Mouse (Mus musculus): Measurements from ENCODE around the gene Clybl. TPM values are rescaled to one million over a fixed set of nuclear protein-coding genes. Genes with fewer than 3 reads are reported as not detected.

Clybl gene
- polyA plus RNA-seq, 1 experiment from 2014 or later: 91.9 TPM

- 89% methylated on average over 5 of the region's 5 CpGs for WGBS
- H3K4me3 ChIP-seq (ENCODE audit: low read length): no peak overlapping the region
- H3K27me3 ChIP-seq (ENCODE audit: control insufficient read depth, insufficient read depth, low read length): peaks cover 7% of the 10 kb centered on the region
- no peaks in the 10 kb centered on the region for H3K9me3 ChIP-seq (replicated peaks; ENCODE audit: control insufficient read depth, low read length)
- no peak overlapping the region for H3K27ac ChIP-seq (ENCODE audit: low read length)
- no peak for ATAC-seq (replicated peaks; ENCODE audit: extremely low read depth, insufficient read depth, low FRiP score)
- no peak overlapping the region for H3K4me2 ChIP-seq (ENCODE audit: low read depth, low read length)
- no peaks in the 10 kb centered on the region for H3K4me1 ChIP-seq (ENCODE audit: control insufficient read depth, insufficient read depth, low read length)
- H3K36me3 ChIP-seq (ENCODE audit: control insufficient read depth, insufficient read depth): no peaks in the 10 kb centered on the region
- no peak overlapping the region for H3K9ac ChIP-seq (ENCODE audit: low read length)
Observed at GRCm38 (mm10) chr14:122399906-122400305, 218.4 kb downstream of the Clybl start.

GRCm38 (mm10) chr14:122401886-122402285, 220.4 kb downstream of the Clybl start:
- no peak for ATAC-seq (replicated peaks; ENCODE audit: extremely low read depth, insufficient read depth, low FRiP score)
- Histone ChIP-seq H3K4me3 (ENCODE audit: low read length) (no peak overlapping the region), H3K36me3 (ENCODE audit: control insufficient read depth, insufficient read depth) (no peaks in the 10 kb centered on the region), H3K27me3 (ENCODE audit: control insufficient read depth, insufficient read depth, low read length) (peaks cover 17% of the 10 kb centered on the region), H3K27ac (ENCODE audit: low read length) (no peak overlapping the region), H3K4me2 (ENCODE audit: low read depth, low read length) (no peak overlapping the region), H3K9me3 (replicated peaks; ENCODE audit: control insufficient read depth, low read length) (no peaks in the 10 kb centered on the region), H3K4me1 (ENCODE audit: control insufficient read depth, insufficient read depth, low read length) (peaks cover 3% of the 10 kb centered on the region; the same call in 1 of the 2 replicates), H3K9ac (ENCODE audit: low read length) (no peak overlapping the region)
- WGBS: 64% methylated on average over 11 of the region's 11 CpGs

GRCm38 (mm10) chr14:122402716-122403258, 221.3 kb downstream of the Clybl start:
- H3K9me3 ChIP-seq (replicated peaks; ENCODE audit: control insufficient read depth, low read length): no peaks in the 10 kb centered on the region
- no peak for ATAC-seq (replicated peaks; ENCODE audit: extremely low read depth, insufficient read depth, low FRiP score)
- H3K27ac ChIP-seq (ENCODE audit: low read length): no peak overlapping the region

GRCm38 (mm10) chr14:122403422-122403940, 222.0 kb downstream of the Clybl start:
- Histone ChIP-seq H3K4me1 (ENCODE audit: control insufficient read depth, insufficient read depth, low read length) (peaks cover 3% of the 10 kb centered on the region; the same call in 1 of the 2 replicates), H3K27ac (ENCODE audit: low read length) (no peak overlapping the region), H3K4me2 (ENCODE audit: low read depth, low read length) (no peak overlapping the region), H3K9me3 (replicated peaks; ENCODE audit: control insufficient read depth, low read length) (no peaks in the 10 kb centered on the region), H3K4me3 (ENCODE audit: low read length) (no peak overlapping the region), H3K36me3 (ENCODE audit: control insufficient read depth, insufficient read depth) (no peaks in the 10 kb centered on the region), H3K9ac (ENCODE audit: low read length) (no peak overlapping the region), H3K27me3 (ENCODE audit: control insufficient read depth, insufficient read depth, low read length) (peaks cover 32% of the 10 kb centered on the region)
- ATAC-seq (replicated peaks; ENCODE audit: extremely low read depth, insufficient read depth, low FRiP score): no peak
- 77% methylated on average over 3 of the region's 3 CpGs for WGBS

More at GRCm38 (mm10) chr14:122402716-122403258, 221.3 kb downstream of the Clybl start:
- peaks cover 25% of the 10 kb centered on the region for H3K27me3 ChIP-seq (ENCODE audit: control insufficient read depth, insufficient read depth, low read length)
- no peaks in the 10 kb centered on the region for H3K36me3 ChIP-seq (ENCODE audit: control insufficient read depth, insufficient read depth)
- no peak overlapping the region for H3K9ac ChIP-seq (ENCODE audit: low read length)
- 71% methylated on average over 12 of the region's 12 CpGs for WGBS
- H3K4me1 ChIP-seq (ENCODE audit: control insufficient read depth, insufficient read depth, low read length): peaks cover 3% of the 10 kb centered on the region; the same call in 1 of the 2 replicates
- H3K4me3 ChIP-seq (ENCODE audit: low read length): no peak overlapping the region
- no peak overlapping the region for H3K4me2 ChIP-seq (ENCODE audit: low read depth, low read length)

GRCm38 (mm10) chr14:122404596-122405154, 223.2 kb downstream of the Clybl start:
- no peaks in the 10 kb centered on the region for H3K36me3 ChIP-seq (ENCODE audit: control insufficient read depth, insufficient read depth)
- no peak overlapping the region for H3K9ac ChIP-seq (ENCODE audit: low read length)
- WGBS: 82% methylated on average over 7 of the region's 7 CpGs
- H3K27me3 ChIP-seq (ENCODE audit: control insufficient read depth, insufficient read depth, low read length): peaks cover 35% of the 10 kb centered on the region
- ATAC-seq (replicated peaks; ENCODE audit: extremely low read depth, insufficient read depth, low FRiP score): no peak
- no peak overlapping the region for H3K27ac ChIP-seq (ENCODE audit: low read length)
- peaks cover 3% of the 10 kb centered on the region; the same call in 1 of the 2 replicates for H3K4me1 ChIP-seq (ENCODE audit: control insufficient read depth, insufficient read depth, low read length)
- no peak overlapping the region for H3K4me2 ChIP-seq (ENCODE audit: low read depth, low read length)
- no peak overlapping the region for H3K4me3 ChIP-seq (ENCODE audit: low read length)
- no peaks in the 10 kb centered on the region for H3K9me3 ChIP-seq (replicated peaks; ENCODE audit: control insufficient read depth, low read length)

- Histone ChIP-seq H3K4me2 (ENCODE audit: low read depth, low read length) (no peak overlapping the region), H3K27ac (ENCODE audit: low read length) (no peak overlapping the region), H3K9me3 (replicated peaks; ENCODE audit: control insufficient read depth, low read length) (no peaks in the 10 kb centered on the region), H3K27me3 (ENCODE audit: control insufficient read depth, insufficient read depth, low read length) (peaks cover 37% of the 10 kb centered on the region), H3K9ac (ENCODE audit: low read length) (no peak overlapping the region), H3K36me3 (ENCODE audit: control insufficient read depth, insufficient read depth) (no peaks in the 10 kb centered on the region), H3K4me3 (ENCODE audit: low read length) (no peak overlapping the region), H3K4me1 (ENCODE audit: control insufficient read depth, insufficient read depth, low read length) (peaks cover 3% of the 10 kb centered on the region; the same call in 1 of the 2 replicates)
- WGBS: 72% methylated on average over 12 of the region's 12 CpGs
- ATAC-seq (replicated peaks; ENCODE audit: extremely low read depth, insufficient read depth, low FRiP score): no peak
Observed at GRCm38 (mm10) chr14:122405236-122405635, 223.7 kb downstream of the Clybl start.

GRCm38 (mm10) chr14:122405897-122406540, 224.5 kb downstream of the Clybl start:
- WGBS: 3% methylated on average over 18 of the region's 18 CpGs
- Histone ChIP-seq H3K9me3 (replicated peaks; ENCODE audit: control insufficient read depth, low read length) (no peaks in the 10 kb centered on the region), H3K4me3 (ENCODE audit: low read length) (peak overlapping the region; percentile 45), H3K27me3 (ENCODE audit: control insufficient read depth, insufficient read depth, low read length) (peaks cover 37% of the 10 kb centered on the region), H3K27ac (ENCODE audit: low read length) (no peak overlapping the region), H3K9ac (ENCODE audit: low read length) (no peak overlapping the region; the same call in 1 of the 2 replicates), H3K4me2 (ENCODE audit: low read depth, low read length) (peak overlapping the region; percentile 65), H3K4me1 (ENCODE audit: control insufficient read depth, insufficient read depth, low read length) (peaks cover 3% of the 10 kb centered on the region; the same call in 1 of the 2 replicates), H3K36me3 (ENCODE audit: control insufficient read depth, insufficient read depth) (no peaks in the 10 kb centered on the region)
- no peak for ATAC-seq (replicated peaks; ENCODE audit: extremely low read depth, insufficient read depth, low FRiP score)

GRCm38 (mm10) chr14:122406541-122407219, 225.2 kb downstream of the Clybl start:
- Histone ChIP-seq H3K36me3 (ENCODE audit: control insufficient read depth, insufficient read depth) (no peaks in the 10 kb centered on the region), H3K4me1 (ENCODE audit: control insufficient read depth, insufficient read depth, low read length) (peaks cover 3% of the 10 kb centered on the region; the same call in 1 of the 2 replicates), H3K27me3 (ENCODE audit: control insufficient read depth, insufficient read depth, low read length) (peaks cover 37% of the 10 kb centered on the region), H3K9ac (ENCODE audit: low read length) (peak overlapping the region; percentile 3; the same call in 1 of the 2 replicates), H3K27ac (ENCODE audit: low read length) (no peak overlapping the region), H3K4me2 (ENCODE audit: low read depth, low read length) (peak overlapping the region; percentile 65), H3K9me3 (replicated peaks; ENCODE audit: control insufficient read depth, low read length) (no peaks in the 10 kb centered on the region), H3K4me3 (ENCODE audit: low read length) (peak overlapping the region; percentile 45)
- no peak for ATAC-seq (replicated peaks; ENCODE audit: extremely low read depth, insufficient read depth, low FRiP score)
- WGBS: 3% methylated on average over 58 of the region's 58 CpGs

Measured in heart, embryonic 16.5 days (tissue).